Mouse (Mus musculus) hindbrain, embryonic 13.5 days (tissue): ENCODE measurements around the gene Nudt4. TPM values are rescaled to one million over a fixed set of nuclear protein-coding genes. Genes with fewer than 3 reads are reported as not detected.
A peak's percentile ranks its signal among the peaks of the same experiment; 100 is the strongest.

Experiments used
- ATAC-seq: fragments of 200-750 bp; cut with Nextera tagmentation; 2 replicates; pipeline ENCODE4 v1.8.0; 2017; ENCODE audit warnings: moderate TSS enrichment; ENCODE audit not compliant: low FRiP score
- H3K27ac ChIP-seq: fragments of 300-500 bp; sonication (generic); 2 replicates; pipeline ENCODE4 v1.5.1; 2015; ENCODE audit warnings: inconsistent platforms, mild to moderate bottlenecking, moderate library complexity
- H3K27me3 ChIP-seq: fragments of 300-500 bp; sonication (generic); 2 replicates; pipeline ENCODE4 v1.6.1; 2015; ENCODE audit warnings: mild to moderate bottlenecking, inconsistent platforms
- H3K36me3 ChIP-seq: fragments of 300-500 bp; sonication (generic); 2 replicates; pipeline ENCODE4 v1.6.1; 2015; ENCODE audit warnings: mild to moderate bottlenecking, inconsistent platforms
- H3K4me1 ChIP-seq: fragments of 300-500 bp; sonication (generic); replicated peaks from 2 replicates; pipeline ENCODE4 v1.6.1; 2015; ENCODE audit warnings: inconsistent platforms
- H3K4me2 ChIP-seq: fragments of 300-500 bp; sonication (generic); 2 replicates; pipeline ENCODE4 v1.6.1; 2015; ENCODE audit warnings: inconsistent platforms, mild to moderate bottlenecking, moderate library complexity
- H3K4me3 ChIP-seq: fragments of 300-500 bp; sonication (generic); 2 replicates; pipeline ENCODE4 v1.5.1; 2015; ENCODE audit warnings: mild to moderate bottlenecking, inconsistent platforms
- H3K9ac ChIP-seq: fragments of 300-500 bp; sonication (generic); 2 replicates; pipeline ENCODE4 v1.6.1; 2015; ENCODE audit warnings: mild to moderate bottlenecking, inconsistent platforms
- H3K9me3 ChIP-seq: fragments of 300-500 bp; sonication (generic); 2 replicates; pipeline ENCODE4 v1.6.1; 2016; ENCODE audit warnings: inconsistent platforms
- WGBS: fragments of 180-500 bp; shearing (Covaris S2); methylation state at CpG from one replicate; pipeline ENCODE4 v1.1.7; 2015; 5-methylcytosine and 5-hydroxymethylcytosine counted together
- polyA plus RNA-seq: library from polyadenylated mRNA; unstranded; fragments of >200 nt; fragmentation: Nextera tagmentation; extraction: Ambion mirVana; gene quantifications from 2 replicates; pipeline ENCODE4 v1.2.1, GENCODE M21; 2015

Gene Nudt4
- polyA plus RNA-seq, 1 experiment from 2014 or later, result 76.5 TPM

GRCm38 (mm10) chr10:95546178-95546577, 17.8 kb downstream of the Nudt4 start:
- WGBS, result 96% methylated on average over 2 of the region's 2 CpGs
- Histone ChIP-seq H3K4me2 (no peak overlapping the region), H3K27ac (no peak overlapping the region), H3K9me3 (no peaks in the 10 kb centered on the region), H3K4me1 (no peaks in the 10 kb centered on the region; the same call in 1 of the 2 replicates), H3K36me3 (peaks cover 44% of the 10 kb centered on the region), H3K9ac (no peak overlapping the region), H3K4me3 (no peak overlapping the region), H3K27me3 (no peaks in the 10 kb centered on the region)
- ATAC-seq, result no peak

DNA sequence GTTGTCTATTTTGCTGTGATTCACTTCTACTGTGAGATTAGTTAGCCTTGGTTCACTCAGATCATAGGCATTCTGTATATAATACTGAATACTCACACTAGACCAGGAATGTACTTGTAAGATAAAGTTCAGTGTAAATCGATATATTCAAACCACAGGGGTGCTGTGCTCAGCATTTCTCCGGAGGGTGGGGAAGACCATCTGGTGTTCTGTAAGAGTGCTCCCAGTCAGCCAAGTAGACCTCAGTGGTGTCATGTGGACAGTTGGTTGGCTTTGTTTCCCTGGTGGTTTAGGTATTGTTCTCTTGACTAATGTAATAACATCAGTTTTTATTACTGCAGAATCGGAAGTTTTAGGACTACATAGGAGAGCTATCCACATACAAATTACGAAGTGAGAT, 18.9 kb downstream of the Nudt4 start:
- Histone ChIP-seq H3K4me2 (no peak overlapping the region), H3K36me3 (peaks cover 42% of the 10 kb centered on the region), H3K9ac (no peak overlapping the region), H3K4me3 (no peak overlapping the region), H3K27me3 (no peaks in the 10 kb centered on the region), H3K27ac (no peak overlapping the region), H3K4me1 (no peaks in the 10 kb centered on the region; the same call in 1 of the 2 replicates), H3K9me3 (no peaks in the 10 kb centered on the region)
- 65% methylated on average over 4 of the region's 4 CpGs for whole genome bisulfite sequencing
- ATAC-seq, result no peak

GRCm38 (mm10) chr10:95544651-95545050, 19.3 kb downstream of the Nudt4 start:
- 77% methylated on average over 2 of the region's 2 CpGs for WGBS
- peaks cover 38% of the 10 kb centered on the region for H3K36me3 ChIP-seq
- no peak overlapping the region for H3K27ac ChIP-seq
- ATAC-seq, result no peak
- no peaks in the 10 kb centered on the region for H3K9me3 ChIP-seq
- no peak overlapping the region for H3K4me3 ChIP-seq
- no peaks in the 10 kb centered on the region for H3K27me3 ChIP-seq
- H3K4me1 ChIP-seq, result no peaks in the 10 kb centered on the region; the same call in 1 of the 2 replicates
- H3K9ac ChIP-seq, result no peak overlapping the region
- no peak overlapping the region for H3K4me2 ChIP-seq

- peaks cover 32% of the 10 kb centered on the region for H3K36me3 ChIP-seq
- H3K27me3 ChIP-seq, result no peaks in the 10 kb centered on the region
- ATAC-seq, result no peak
- H3K4me2 ChIP-seq, result no peak overlapping the region
- H3K9ac ChIP-seq, result no peak overlapping the region
- H3K4me3 ChIP-seq, result no peak overlapping the region
- H3K9me3 ChIP-seq, result no peaks in the 10 kb centered on the region
- no peak overlapping the region for H3K27ac ChIP-seq
- H3K4me1 ChIP-seq, result no peaks in the 10 kb centered on the region; the same call in 1 of the 2 replicates
These were observed 19.9 kb downstream of the Nudt4 start for GRCm38 (mm10) chr10:95544004-95544403.

DNA sequence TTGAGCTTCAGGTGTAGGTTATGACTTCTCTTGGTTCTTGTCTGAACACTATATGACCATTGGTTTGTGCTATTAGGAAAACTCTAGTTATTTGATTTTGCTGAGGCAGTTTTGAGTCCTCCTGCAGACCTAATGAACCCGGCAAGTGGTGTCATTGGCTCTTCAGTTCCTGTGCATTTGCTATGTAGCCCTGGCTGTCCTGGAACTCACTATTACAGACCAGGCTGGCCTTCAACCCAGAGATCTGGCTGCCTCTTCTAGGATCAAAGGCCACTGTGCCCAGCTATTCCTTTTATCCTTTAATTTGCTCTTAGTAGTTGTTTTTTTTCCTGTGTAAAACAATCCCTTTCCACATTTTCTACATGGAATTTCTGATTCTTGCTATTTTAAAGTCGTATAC, 20.6 kb downstream of the Nudt4 start:
- no peak overlapping the region for H3K9ac ChIP-seq
- H3K4me1 ChIP-seq, result no peaks in the 10 kb centered on the region; the same call in 1 of the 2 replicates
- H3K4me2 ChIP-seq, result no peak overlapping the region
- H3K27me3 ChIP-seq, result no peaks in the 10 kb centered on the region
- 85% methylated on average over 2 of the region's 2 CpGs for WGBS
- H3K9me3 ChIP-seq, result no peaks in the 10 kb centered on the region
- ATAC-seq, result no peak
- no peak overlapping the region for H3K27ac ChIP-seq
- H3K36me3 ChIP-seq, result peaks cover 29% of the 10 kb centered on the region
- H3K4me3 ChIP-seq, result no peak overlapping the region

GRCm38 (mm10) chr10:95542916-95543315, 21.0 kb downstream of the Nudt4 start:
- no peak overlapping the region for H3K4me2 ChIP-seq
- H3K4me1 ChIP-seq, result no peaks in the 10 kb centered on the region; the same call in 1 of the 2 replicates
- no peak overlapping the region for H3K9ac ChIP-seq
- H3K27ac ChIP-seq, result no peak overlapping the region
- no peak overlapping the region for H3K4me3 ChIP-seq
- H3K9me3 ChIP-seq, result no peaks in the 10 kb centered on the region
- 97% methylated on average over 4 of the region's 4 CpGs for WGBS
- H3K36me3 ChIP-seq, result peaks cover 24% of the 10 kb centered on the region
- no peak for ATAC-seq
- H3K27me3 ChIP-seq, result no peaks in the 10 kb centered on the region

DNA sequence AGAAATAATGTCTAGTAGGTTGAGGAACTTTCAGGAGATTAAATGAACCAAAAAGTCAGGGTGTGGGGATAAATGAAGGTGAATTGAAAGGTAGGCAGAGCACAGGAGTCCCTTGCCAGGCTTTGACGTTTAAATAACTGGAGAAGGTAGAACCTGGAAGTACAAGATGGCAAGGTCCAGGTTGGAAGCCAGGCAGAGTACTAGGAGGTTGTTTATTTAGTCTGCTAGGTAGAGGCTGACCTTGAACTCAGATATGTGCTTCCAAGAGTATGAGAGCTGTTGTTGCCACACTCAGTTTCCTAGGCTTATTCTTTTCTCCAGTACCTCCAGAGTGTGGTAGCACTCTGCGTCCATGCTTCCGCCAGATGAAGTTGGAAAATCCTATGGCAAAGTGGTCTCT, 24.1 kb downstream of the Nudt4 start:
- Histone ChIP-seq H3K4me1 (no peaks in the 10 kb centered on the region; the same call in 1 of the 2 replicates), H3K9ac (no peak overlapping the region), H3K27ac (no peak overlapping the region), H3K27me3 (no peaks in the 10 kb centered on the region), H3K9me3 (no peaks in the 10 kb centered on the region), H3K4me2 (no peak overlapping the region), H3K4me3 (no peak overlapping the region), H3K36me3 (peaks cover 7% of the 10 kb centered on the region; the same call in 1 of the 2 replicates)
- 94% methylated on average over 3 of the region's 3 CpGs for WGBS
- no peak for ATAC-seq

- no peaks in the 10 kb centered on the region for H3K27me3 ChIP-seq
- no peak overlapping the region for H3K4me2 ChIP-seq
- no peak overlapping the region for H3K27ac ChIP-seq
- 98% methylated on average over 3 of the region's 3 CpGs for WGBS
- ATAC-seq, result no peak
- no peaks in the 10 kb centered on the region for H3K4me1 ChIP-seq
- no peak overlapping the region for H3K9ac ChIP-seq
- H3K9me3 ChIP-seq, result no peaks in the 10 kb centered on the region
- H3K36me3 ChIP-seq, result peaks cover 7% of the 10 kb centered on the region; the same call in 1 of the 2 replicates
- H3K4me3 ChIP-seq, result no peak overlapping the region
These were observed 24.7 kb downstream of the Nudt4 start for GRCm38 (mm10) chr10:95539260-95539659.

GRCm38 (mm10) chr10:95536222-95536541, 27.8 kb downstream of the Nudt4 start:
- Histone ChIP-seq H3K27me3 (no peaks in the 10 kb centered on the region), H3K4me1 (peaks cover 2% of the 10 kb centered on the region; the same call in 1 of the 2 replicates), H3K27ac (no peak overlapping the region), H3K9ac (no peak overlapping the region), H3K36me3 (no peaks in the 10 kb centered on the region), H3K9me3 (no peaks in the 10 kb centered on the region), H3K4me3 (no peak overlapping the region), H3K4me2 (no peak overlapping the region)
- 83% methylated on average over 6 of the region's 6 CpGs for WGBS
- no peak for ATAC-seq

DNA sequence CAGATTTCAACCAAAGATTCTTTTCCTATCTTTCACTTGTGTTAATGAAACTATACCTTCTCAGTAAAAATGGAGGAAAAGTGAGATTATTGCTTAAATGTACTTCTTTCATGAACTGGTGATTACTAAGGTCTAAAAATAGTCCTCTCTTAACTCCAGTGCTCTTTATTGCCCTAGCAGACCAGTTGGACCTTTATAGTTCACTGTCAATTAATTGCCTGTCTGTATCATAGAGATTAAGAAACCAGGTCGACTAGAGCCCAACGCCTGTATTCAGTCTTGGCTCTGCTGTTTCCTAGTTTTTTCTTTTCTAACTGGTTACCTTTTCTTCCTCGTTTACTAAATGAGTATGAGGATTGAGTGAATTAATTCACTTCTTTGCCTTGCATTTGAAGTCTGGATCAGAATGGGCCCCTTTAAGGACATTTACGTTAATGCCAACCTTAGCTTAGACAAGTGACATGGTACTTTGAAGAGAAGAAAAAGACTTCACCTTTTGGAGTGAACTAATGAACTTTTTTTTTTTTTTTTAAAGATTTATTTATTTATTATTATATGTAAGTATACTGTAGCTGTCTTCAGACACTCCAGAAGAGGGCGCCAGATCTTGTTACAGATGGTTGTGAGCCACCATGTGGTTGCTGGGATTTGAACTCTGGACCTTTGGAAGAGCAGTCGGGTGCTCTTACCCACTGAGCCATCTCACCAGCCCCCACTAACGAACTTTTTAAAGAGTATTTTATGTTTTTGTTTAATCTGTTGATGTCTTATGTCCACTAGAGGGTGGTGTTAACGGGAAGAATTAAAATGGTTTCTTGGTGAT, 28.3 kb downstream of the Nudt4 start:
- Histone ChIP-seq H3K27ac (no peak overlapping the region), H3K4me3 (no peak overlapping the region), H3K36me3 (no peaks in the 10 kb centered on the region), H3K4me2 (no peak overlapping the region), H3K27me3 (no peaks in the 10 kb centered on the region), H3K9me3 (no peaks in the 10 kb centered on the region), H3K9ac (no peak overlapping the region), H3K4me1 (peaks cover 7% of the 10 kb centered on the region)
- ATAC-seq, result no peak
- WGBS, result 94% methylated on average over 8 of the region's 8 CpGs

DNA sequence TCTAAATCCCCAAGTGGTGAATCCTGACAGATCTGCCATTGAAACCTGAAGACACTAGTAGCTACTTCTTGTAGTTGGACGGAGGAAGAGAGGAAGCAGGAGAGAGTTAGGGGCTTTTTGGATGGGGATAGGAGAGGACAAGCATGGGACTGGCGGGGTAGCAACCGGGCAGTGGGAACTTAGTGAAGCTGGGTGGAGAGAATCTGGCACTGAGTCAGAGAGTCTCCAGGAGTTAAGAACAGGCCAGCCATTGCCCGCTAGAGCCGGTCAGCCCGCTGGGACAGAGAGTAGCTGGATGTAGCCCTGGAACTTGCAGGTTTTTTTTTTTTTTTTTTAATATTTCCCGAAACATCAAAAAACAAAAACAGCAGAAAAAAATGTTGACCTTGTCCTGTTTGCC, 30.6 kb downstream of the Nudt4 start:
- ATAC-seq, result no peak
- Histone ChIP-seq H3K4me2 (no peak overlapping the region), H3K4me3 (no peak overlapping the region), H3K27me3 (no peaks in the 10 kb centered on the region), H3K4me1 (peaks cover 19% of the 10 kb centered on the region), H3K9me3 (no peaks in the 10 kb centered on the region), H3K9ac (no peak overlapping the region), H3K36me3 (no peaks in the 10 kb centered on the region), H3K27ac (no peak overlapping the region)
- WGBS, result 92% methylated on average over 7 of the region's 7 CpGs

DNA sequence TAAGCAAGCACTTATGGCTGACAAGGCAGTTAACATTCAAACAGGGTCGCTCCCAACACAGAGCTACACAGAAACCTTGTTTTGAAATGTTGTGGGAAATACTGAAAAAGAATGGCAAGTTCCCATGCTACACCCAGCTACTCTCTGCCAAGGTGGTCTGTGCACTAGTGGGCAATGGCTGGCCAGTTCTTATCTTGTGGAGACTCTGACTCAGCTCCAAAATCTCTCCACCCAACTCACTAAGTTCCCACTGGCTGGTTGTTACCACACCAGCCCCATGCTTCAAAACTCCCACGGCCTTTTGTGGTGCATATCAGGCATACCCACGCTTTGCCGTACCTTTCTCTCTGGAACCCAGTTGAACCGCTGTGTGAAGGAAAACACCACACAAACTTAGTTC, 31.0 kb downstream of the Nudt4 start:
- Histone ChIP-seq H3K4me3 (no peak overlapping the region), H3K27ac (no peak overlapping the region), H3K36me3 (no peaks in the 10 kb centered on the region), H3K9me3 (no peaks in the 10 kb centered on the region), H3K4me2 (no peak overlapping the region), H3K27me3 (no peaks in the 10 kb centered on the region), H3K9ac (no peak overlapping the region), H3K4me1 (peaks cover 20% of the 10 kb centered on the region)
- whole genome bisulfite sequencing, result 92% methylated on average over 5 of the region's 5 CpGs
- ATAC-seq, result no peak

- WGBS, result 51% methylated on average over 2 of the region's 2 CpGs
- Histone ChIP-seq H3K36me3 (no peaks in the 10 kb centered on the region), H3K4me2 (no peak overlapping the region), H3K9me3 (no peaks in the 10 kb centered on the region), H3K4me3 (no peak overlapping the region), H3K9ac (no peak overlapping the region), H3K27ac (0 out of 2 replicates have a peak overlapping the region, but pooled peaks have one; percentile 66), H3K27me3 (no peaks in the 10 kb centered on the region), H3K4me1 (peaks cover 20% of the 10 kb centered on the region)
- no peak for ATAC-seq
These were observed 33.3 kb downstream of the Nudt4 start for GRCm38 (mm10) chr10:95530551-95531121.
